Mouse (Mus musculus) heart, adult 2 months (tissue): ENCODE measurements around the gene Fzr1.

ENCODE experiments used
- CTCF ChIP-seq: fragments of 200-600 bp; IDR thresholded peaks from 2 replicates; pipeline ENCODE4 v1.8.1; 2022; ENCODE audit warnings: antibody characterized with exemption, mild to moderate bottlenecking, moderate library complexity
- EP300 ChIP-seq: fragments of 200-500 bp; IDR thresholded peaks from 2 replicates; pipeline ENCODE4 v1.6.1; 2011; ENCODE audit warnings: low read depth, low read length, control low read depth; ENCODE audit not compliant: insufficient read depth
- POLR2A ChIP-seq: fragments of 200-500 bp; IDR thresholded peaks from 2 replicates; pipeline ENCODE4 v1.6.1; 2011; ENCODE audit warnings: mild to moderate bottlenecking, low read depth, low read length, control low read depth; ENCODE audit not compliant: insufficient read depth

DNA sequence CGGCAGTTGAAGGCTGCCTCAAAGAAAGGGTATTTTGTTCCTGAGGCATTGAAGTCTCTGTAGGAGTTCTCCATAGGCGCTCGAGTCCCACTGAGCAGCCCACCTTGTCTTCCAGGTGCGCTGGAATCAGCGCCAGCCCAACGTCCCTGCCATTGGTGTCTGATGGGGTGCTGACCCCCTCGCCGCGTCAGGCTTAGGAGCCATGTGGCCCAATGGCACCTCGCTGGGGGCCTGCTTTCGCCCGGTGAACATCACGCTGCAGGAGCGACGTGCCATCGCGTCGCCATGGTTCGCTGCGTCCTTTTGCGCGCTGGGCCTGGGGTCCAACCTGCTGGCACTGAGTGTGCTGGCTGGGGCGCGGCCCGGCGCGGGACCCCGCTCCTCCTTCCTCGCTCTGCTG is 46.0 kb downstream of the Fzr1 start:
- TF ChIP-seq CTCF (no peak), EP300 (no peak), POLR2A (no peak)
